Mouse (Mus musculus): Measurements from ENCODE around the gene E2f7. TPM values are rescaled to one million over a fixed set of nuclear protein-coding genes. Genes with fewer than 3 reads are reported as not detected.
A peak's percentile ranks its signal among the peaks of the same experiment; 100 is the strongest.

Gene E2f7
- total and polyA plus RNA-seq, 3 experiments = 4.2 to 26.4 (median 16.2) TPM

DNA sequence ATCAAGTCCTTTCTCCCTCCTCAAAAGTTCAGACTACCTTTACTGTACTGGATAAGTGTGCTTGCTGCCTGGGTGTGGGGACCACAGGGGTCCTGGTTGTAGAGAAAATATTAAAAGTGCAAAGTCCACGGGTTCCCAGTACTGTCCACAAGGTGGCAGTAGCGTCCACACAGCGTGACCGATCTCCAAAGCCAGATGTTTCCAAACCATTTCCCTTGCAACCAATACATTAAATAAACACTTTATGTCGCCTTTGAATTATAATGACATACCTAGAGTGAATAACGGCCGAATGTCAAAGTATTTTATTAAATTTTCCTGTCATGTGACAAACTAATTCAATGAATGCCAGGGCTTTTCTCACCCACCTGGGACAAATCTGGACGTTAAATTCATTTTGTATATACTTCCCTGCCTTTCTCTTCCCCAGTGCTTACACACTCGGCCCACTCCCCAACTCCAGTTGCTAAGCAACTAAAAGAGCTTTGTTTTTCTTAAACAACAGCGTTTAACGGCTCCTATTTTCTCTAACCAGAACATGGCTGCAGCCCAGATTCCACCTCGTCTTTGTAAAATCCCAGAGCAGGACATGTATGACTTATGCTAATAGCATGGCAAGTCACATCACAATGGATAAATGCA is 49.4 kb downstream of the E2f7 start:
- DNase-seq (ENCODE audit: low read depth, low spot score) = peak; percentile 71
- no peak overlapping the region for H3K9ac ChIP-seq (ENCODE audit: control insufficient read depth, low read depth, low read length, poor library complexity, severe bottlenecking)
- TF ChIP-seq ZKSCAN1 (IDR thresholded peaks at IDR 0.05; ENCODE audit: low read depth, low read length) (no peak), HCFC1 (IDR thresholded peaks at IDR 0.05; ENCODE audit: low read depth, low read length) (no peak), MAZ (IDR thresholded peaks at IDR 0.05; ENCODE audit: low read depth, low read length) (no peak), BHLHE40 (IDR thresholded peaks at IDR 0.05; ENCODE audit: borderline replicate concordance, low read depth, low read length) (no peak), E2F4 (IDR thresholded peaks at IDR 0.05; ENCODE audit: borderline replicate concordance, low read depth, low read length) (no peak), USF1 (IDR thresholded peaks at IDR 0.05; ENCODE audit: low read depth, low read length) (peak; percentile 6; the same call in 1 of the 2 replicates), ZNF384 (IDR thresholded peaks at IDR 0.05; ENCODE audit: low read depth, low read length) (no peak), CTCF (IDR thresholded peaks at IDR 0.05 in 2 of 3, conservative IDR thresholded peaks at IDR 0.05 in 1 of 3; ENCODE audit: control insufficient read depth in 1 of 3, insufficient read depth in 1 of 3, low read depth in 2 of 3, low read length in 3 of 3, poor library complexity in 1 of 3, severe bottlenecking in 1 of 3) (peak; percentile 89 to 92 (median 91)), RAD21 (IDR thresholded peaks at IDR 0.05; ENCODE audit: low read depth, low read length) (peak; percentile 89), GATA1 (IDR thresholded peaks at IDR 0.05; ENCODE audit: low read depth, low read length) (no peak), SMC3 (IDR thresholded peaks at IDR 0.05; ENCODE audit: low read depth, low read length) (peak; percentile 92), SIN3A (IDR thresholded peaks at IDR 0.05; ENCODE audit: low read length) (no peak), ZC3H11A (IDR thresholded peaks at IDR 0.05; ENCODE audit: low read depth, low read length) (peak; percentile 77), TAL1 (IDR thresholded peaks at IDR 0.05; ENCODE audit: low read length) (no peak)
- no peak overlapping the region for H3K4me3 ChIP-seq (ENCODE audit: control insufficient read depth in 1 of 2, insufficient read depth in 1 of 2, low read depth in 2 of 2, low read length in 2 of 2)
- no peaks in the 10 kb centered on the region for H3K9me3 ChIP-seq (replicated peaks; ENCODE audit: insufficient read depth, low read length)
- peaks cover 0 to 7% of the 10 kb centered on the region in 2 experiments; a peak in 1 of 4 replicates for H3K4me1 ChIP-seq (ENCODE audit: control insufficient read depth in 1 of 2, insufficient read depth in 2 of 2, low read length in 2 of 2)
- H3K79me2 ChIP-seq (ENCODE audit: control insufficient read depth, insufficient read depth, low read length, poor library complexity) = no peaks in the 10 kb centered on the region
- H3K36me3 ChIP-seq (ENCODE audit: control insufficient read depth in 1 of 2, insufficient read depth in 2 of 2, low read length in 2 of 2) = peaks cover 0 to 2% of the 10 kb centered on the region in 2 experiments; a peak in 2 of 4 replicates
- H3K27ac ChIP-seq (ENCODE audit: control insufficient read depth, low read depth, low read length) = no peak overlapping the region
- no peaks in the 10 kb centered on the region for H3K27me3 ChIP-seq (ENCODE audit: control insufficient read depth in 1 of 2, insufficient read depth in 2 of 2, low read length in 2 of 2)

DNA sequence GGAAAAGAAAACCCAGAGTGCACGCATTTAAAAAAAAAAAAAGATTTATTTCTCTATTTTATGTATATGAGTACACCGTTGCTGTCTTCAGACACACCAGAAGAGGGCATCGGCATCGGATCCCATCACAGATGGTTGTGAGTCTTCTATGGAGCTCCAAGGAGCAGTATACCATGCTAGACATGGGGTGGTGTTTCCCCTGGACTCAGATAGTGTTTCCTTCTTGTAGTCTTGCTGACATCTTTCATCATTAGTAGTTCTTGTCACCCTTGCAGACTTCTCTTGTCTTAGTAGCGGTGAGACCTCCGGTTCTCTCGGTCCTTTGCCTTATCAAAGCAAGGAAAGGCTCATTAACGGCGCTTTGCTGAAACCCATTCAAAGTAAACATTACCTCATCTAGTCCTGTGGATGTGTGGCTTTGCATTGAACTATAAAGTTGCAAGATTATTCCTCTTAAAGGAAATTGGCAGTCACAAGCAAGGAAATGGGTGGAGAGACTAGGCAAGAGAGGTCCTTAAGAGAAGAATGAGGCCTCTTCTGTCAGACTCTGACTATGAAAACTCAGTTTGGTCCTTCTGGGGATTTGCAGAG is 50.1 kb downstream of the E2f7 start:
- peaks cover 0 to 2% of the 10 kb centered on the region in 2 experiments; a peak in 2 of 4 replicates for H3K36me3 ChIP-seq (ENCODE audit: control insufficient read depth in 1 of 2, insufficient read depth in 2 of 2, low read length in 2 of 2)

More for the DNA sequence above, 50.1 kb downstream of the E2f7 start:
- H3K9ac ChIP-seq (ENCODE audit: control insufficient read depth, low read depth, low read length, poor library complexity, severe bottlenecking) = no peak overlapping the region
- peaks cover 0 to 7% of the 10 kb centered on the region in 2 experiments; a peak in 1 of 4 replicates for H3K4me1 ChIP-seq (ENCODE audit: control insufficient read depth in 1 of 2, insufficient read depth in 2 of 2, low read length in 2 of 2)
- H3K79me2 ChIP-seq (ENCODE audit: control insufficient read depth, insufficient read depth, low read length, poor library complexity) = no peaks in the 10 kb centered on the region
- no peaks in the 10 kb centered on the region for H3K9me3 ChIP-seq (replicated peaks; ENCODE audit: insufficient read depth, low read length)
- TF ChIP-seq SMC3 (IDR thresholded peaks at IDR 0.05; ENCODE audit: low read depth, low read length) (no peak), POLR2A (IDR thresholded peaks at IDR 0.05; ENCODE audit: control insufficient read depth in 1 of 2, insufficient read depth in 1 of 2, low read depth in 1 of 2, low read length in 2 of 2, poor library complexity in 1 of 2) (no peak)
- H3K4me3 ChIP-seq (ENCODE audit: control insufficient read depth in 1 of 2, insufficient read depth in 1 of 2, low read depth in 2 of 2, low read length in 2 of 2) = no peak overlapping the region
- no peaks in the 10 kb centered on the region for H3K27me3 ChIP-seq (ENCODE audit: control insufficient read depth in 1 of 2, insufficient read depth in 2 of 2, low read length in 2 of 2)
- no peak overlapping the region for H3K27ac ChIP-seq (ENCODE audit: control insufficient read depth, low read depth, low read length)
- no peak for DNase-seq (ENCODE audit: low read depth, low spot score)
